Mouse (Mus musculus) adrenal gland, adult 8-10 months (tissue): ENCODE measurements around the gene Fgfr2. TPM values are rescaled to one million over a fixed set of nuclear protein-coding genes. Genes with fewer than 3 reads are reported as not detected.

Source experiments
- DNase-seq: peaks from one replicate; pipeline ENCODE4 v3.0.0; 2022
- total RNA-seq, 4 experiments: library from RNA; stranded (reverse); gene quantifications; 2 replicates each; pipeline ENCODE4 v1.2.4; 2022

The Fgfr2 gene
- total RNA-seq, 4 experiments from 2014 or later: 193 to 471 (median 262) TPM

- peak; percentile 90 for DNase-seq
Measured at GRCm38 (mm10) chr7:131559986-131560696, 1563.0 kb downstream of the Fgfr2 start, which contains the start of gene Bub3. Gene Bub3, plus strand, starts transcription at chr7:131560222.

GRCm38 (mm10) chr7:131557751-131558150 lies 1565.4 kb downstream of the Fgfr2 start:
- DNase-seq: no peak

- DNase-seq: no peak
Measured at GRCm38 (mm10) chr7:131556541-131557271, 1566.4 kb downstream of the Fgfr2 start.

- DNase-seq: no peak
Measured at GRCm38 (mm10) chr7:131556116-131556515, 1567.0 kb downstream of the Fgfr2 start.

- no peak for DNase-seq
Measured at GRCm38 (mm10) chr7:131555301-131556081, 1567.7 kb downstream of the Fgfr2 start.

- DNase-seq: no peak
Measured at GRCm38 (mm10) chr7:131554341-131555180, 1568.6 kb downstream of the Fgfr2 start.

- no peak for DNase-seq
Measured at GRCm38 (mm10) chr7:131553771-131554175, 1569.4 kb downstream of the Fgfr2 start.

- DNase-seq: no peak
Measured at GRCm38 (mm10) chr7:131552781-131553180, 1570.4 kb downstream of the Fgfr2 start.

- DNase-seq: no peak
Measured at GRCm38 (mm10) chr7:131551931-131552741, 1571.0 kb downstream of the Fgfr2 start.

GRCm38 (mm10) chr7:131551471-131551870 lies 1571.7 kb downstream of the Fgfr2 start:
- DNase-seq: no peak

- DNase-seq: no peak
Measured at GRCm38 (mm10) chr7:131548473-131548872, 1574.7 kb downstream of the Fgfr2 start, which contains the start of gene Hmx2. Gene Hmx2, plus strand, starts transcription at chr7:131548773.

GRCm38 (mm10) chr7:131547481-131547880 lies 1575.7 kb downstream of the Fgfr2 start:
- DNase-seq: no peak

GRCm38 (mm10) chr7:131546423-131546822 lies 1576.7 kb downstream of the Fgfr2 start:
- no peak for DNase-seq

- no peak for DNase-seq
Measured at GRCm38 (mm10) chr7:131545701-131546385, 1577.3 kb downstream of the Fgfr2 start.

GRCm38 (mm10) chr7:131544871-131545270 lies 1578.3 kb downstream of the Fgfr2 start:
- DNase-seq: no peak

GRCm38 (mm10) chr7:131543623-131544481 lies 1579.3 kb downstream of the Fgfr2 start:
- DNase-seq: no peak

- no peak for DNase-seq
Measured at GRCm38 (mm10) chr7:131542872-131543622, 1580.1 kb downstream of the Fgfr2 start.

GRCm38 (mm10) chr7:131542115-131542871 lies 1580.9 kb downstream of the Fgfr2 start, which contains the start of gene Hmx3:
Gene Hmx3, plus strand, starts transcription at chr7:131542867.
- DNase-seq: no peak
